Comparison of ENCODE assay signal across 8 mouse cellular contexts in the genomic region with DNA sequence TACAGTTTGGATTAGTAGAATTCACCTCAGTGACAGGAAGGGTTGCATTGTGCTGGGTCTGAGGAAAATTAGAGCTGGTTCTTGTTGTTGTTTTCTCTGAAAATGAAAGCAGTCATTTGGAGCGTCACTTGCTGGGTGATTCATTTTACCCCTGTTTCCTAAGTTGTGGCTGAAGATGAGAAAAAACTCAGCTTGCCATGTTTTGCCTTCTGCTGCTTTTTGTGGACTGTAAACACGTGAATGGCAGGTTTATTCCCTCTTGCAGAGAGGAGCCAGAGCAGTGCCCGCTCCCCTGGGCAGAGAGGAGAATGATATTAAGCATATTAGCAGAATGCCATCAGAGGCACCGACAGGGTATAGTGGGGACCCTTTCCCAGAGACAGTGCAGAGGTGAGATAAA.
DNase-seq lines count a peak whose midpoint lies in the region; ATAC-seq lines count a peak whose summit lies in the region.

No protein-coding gene starts in this region.

- no peak overlapping the region for H3K27ac ChIP-seq in neural tube, embryonic 11.5 days (ENCODE audit: low read depth, low read length)
- H3K27ac ChIP-seq in embryonic facial prominence, embryonic 10.5 days (replicated peaks): peak overlapping the region; percentile 32; the same call in 1 of the 2 replicates
- no peak overlapping the region for H3K27ac ChIP-seq in intestine, embryonic 14.5 days (ENCODE audit: low read depth)

- ATAC-seq in neural tube, embryonic 11.5 days (ENCODE audit: insufficient read depth, low FRiP score, low TSS enrichment): no peak
- no peak for ATAC-seq in intestine, embryonic 14.5 days (replicated peaks; ENCODE audit: low FRiP score, low TSS enrichment, low read depth)

- no peak for DNase-seq in neural tube, embryonic 11.5 days (ENCODE audit: low spot score)
- no peak for DNase-seq in neural tube, embryonic 10.5 days (ENCODE audit: extremely low spot score, low spot score)
- DNase-seq in embryonic facial prominence, embryonic 10.5 days (ENCODE audit: low spot score): no peak
- no peak for DNase-seq in intestine, embryonic 14.5 days (ENCODE audit: low spot score)
- DNase-seq in natural killer cell, adult 2 months (ENCODE audit: low spot score in 2 of 2): peak; percentile 44 to 67
- no peak for DNase-seq in frontal cortex, postnatal 25 days (ENCODE audit: low spot score in 2 of 2)
- DNase-seq in right cerebral cortex, adult 2 months (ENCODE audit: low spot score in 2 of 2): no peak
- no peak for DNase-seq in left cerebral cortex, adult 18-20 months (ENCODE audit: low spot score in 2 of 2)

- H3K4me1 ChIP-seq in neural tube, embryonic 11.5 days (ENCODE audit: control insufficient read depth, insufficient read depth, low read length): peaks cover 15% of the 10 kb centered on the region
- H3K4me1 ChIP-seq in embryonic facial prominence, embryonic 10.5 days: peaks cover 48% of the 10 kb centered on the region
- H3K4me1 ChIP-seq in intestine, embryonic 14.5 days (replicated peaks; ENCODE audit: control insufficient read depth, insufficient read depth, low read length): peaks cover 32% of the 10 kb centered on the region

- 16% methylated on average over 4 of the region's 4 CpGs for WGBS in neural tube, embryonic 11.5 days
- 27% methylated on average over 4 of the region's 4 CpGs for WGBS in embryonic facial prominence, embryonic 10.5 days
- WGBS in intestine, embryonic 14.5 days: 12% methylated on average over 4 of the region's 4 CpGs

- peak overlapping the region; percentile 60 for H3K4me3 ChIP-seq in neural tube, embryonic 11.5 days (ENCODE audit: low read depth, low read length)
- H3K4me3 ChIP-seq in embryonic facial prominence, embryonic 10.5 days: peak overlapping the region; percentile 73
- H3K4me3 ChIP-seq in intestine, embryonic 14.5 days (ENCODE audit: low read depth, low read length): peak overlapping the region; percentile 88

- H3K36me3 ChIP-seq in neural tube, embryonic 11.5 days (ENCODE audit: control insufficient read depth, insufficient read depth, low read length): no peaks in the 10 kb centered on the region
- H3K36me3 ChIP-seq in embryonic facial prominence, embryonic 10.5 days (replicated peaks): no peaks in the 10 kb centered on the region
- H3K36me3 ChIP-seq in intestine, embryonic 14.5 days (ENCODE audit: control insufficient read depth, insufficient read depth, low read length): no peaks in the 10 kb centered on the region

- H3K4me2 ChIP-seq in neural tube, embryonic 11.5 days (ENCODE audit: low read depth): peak overlapping the region; percentile 60
- peak overlapping the region; percentile 74 for H3K4me2 ChIP-seq in intestine, embryonic 14.5 days (ENCODE audit: low read length)

- H3K9ac ChIP-seq in neural tube, embryonic 11.5 days (ENCODE audit: low read length): peak overlapping the region; percentile 45; the same call in 1 of the 2 replicates
- no peak overlapping the region for H3K9ac ChIP-seq in intestine, embryonic 14.5 days (ENCODE audit: low read length)

- H3K27me3 ChIP-seq in neural tube, embryonic 11.5 days (ENCODE audit: control insufficient read depth, insufficient read depth, low read length): no peaks in the 10 kb centered on the region
- no peaks in the 10 kb centered on the region for H3K27me3 ChIP-seq in embryonic facial prominence, embryonic 10.5 days (replicated peaks; ENCODE audit: low read depth, poor library complexity, severe bottlenecking)
- H3K27me3 ChIP-seq in intestine, embryonic 14.5 days (replicated peaks; ENCODE audit: control insufficient read depth, insufficient read depth, low read length): no peaks in the 10 kb centered on the region

- no peaks in the 10 kb centered on the region for H3K9me3 ChIP-seq in neural tube, embryonic 11.5 days (ENCODE audit: control insufficient read depth, low read length)
- no peaks in the 10 kb centered on the region for H3K9me3 ChIP-seq in embryonic facial prominence, embryonic 10.5 days
- no peaks in the 10 kb centered on the region for H3K9me3 ChIP-seq in intestine, embryonic 14.5 days (ENCODE audit: control insufficient read depth, low read length)

Comparison
In these comparisons a context has a peak if more than half of its experiments do, and no peak if none do; other contexts are left out.
1. DNase-seq: peak in natural killer cell, adult 2 months (2 of 2); none in neural tube, embryonic 11.5 days (single experiment), neural tube, embryonic 10.5 days (single experiment), embryonic facial prominence, embryonic 10.5 days (single experiment), intestine, embryonic 14.5 days (single experiment), frontal cortex, postnatal 25 days (0 of 2), right cerebral cortex, adult 2 months (0 of 2) and left cerebral cortex, adult 18-20 months (0 of 2).
2. Peak in every context shown above with its lines, with median percentiles within 50 percentile points of each other: H3K4me3 ChIP-seq.